Mouse (Mus musculus): Measurements from ENCODE around the gene Zfp775.
A peak's percentile ranks its signal among the peaks of the same experiment; 100 is the strongest.
"Not testable (repeated sequence)": the region's sequence is repeated elsewhere in the genome, so short reads cannot be mapped to it uniquely, and the experiment has no call there.

Zfp775 gene

GRCm38 (mm10) chr6:48591221-48591845 lies 10.5 kb upstream of the Zfp775 start:
- no peak for DNase-seq

GRCm38 (mm10) chr6:48591871-48592270 lies 10.0 kb upstream of the Zfp775 start:
- no peak for DNase-seq

GRCm38 (mm10) chr6:48593158-48594042 lies 8.5 kb upstream of the Zfp775 start, which contains the start of the genes Repin1 and Gm44965:
TSS of gene Repin1 (plus strand) at chr6:48593883.
TSS of gene Gm44965 (plus strand) at chr6:48593941.
- peak; percentile 76 to 77 for DNase-seq

GRCm38 (mm10) chr6:48594043-48594738 lies 7.7 kb upstream of the Zfp775 start:
- no peak for DNase-seq

- DNase-seq = no peak
Observed at GRCm38 (mm10) chr6:48595278-48595677, 6.6 kb upstream of the Zfp775 start.

- no peak for DNase-seq
Observed at GRCm38 (mm10) chr6:48596545-48597232, 5.2 kb upstream of the Zfp775 start.

GRCm38 (mm10) chr6:48597233-48597625 lies 4.6 kb upstream of the Zfp775 start:
- DNase-seq = no peak

- DNase-seq = no peak
Observed at GRCm38 (mm10) chr6:48600594-48600993, 1.3 kb upstream of the Zfp775 start.

- peak in 1 of 2 experiments; percentile 21 for DNase-seq
Observed at GRCm38 (mm10) chr6:48602080-48602741, 348 bp downstream of the Zfp775 start.

GRCm38 (mm10) chr6:48608124-48608523 lies 6.3 kb downstream of the Zfp775 start:
- no peak for DNase-seq

GRCm38 (mm10) chr6:48609512-48609911 lies 7.6 kb downstream of the Zfp775 start:
- no peak for DNase-seq

- DNase-seq = no peak
Observed at GRCm38 (mm10) chr6:48610657-48611056, 8.8 kb downstream of the Zfp775 start.

GRCm38 (mm10) chr6:48613464-48613863 lies 11.6 kb downstream of the Zfp775 start:
- no peak for DNase-seq

GRCm38 (mm10) chr6:48614756-48615155 lies 12.9 kb downstream of the Zfp775 start:
- no peak for DNase-seq

GRCm38 (mm10) chr6:48620031-48620430 lies 18.2 kb downstream of the Zfp775 start:
- DNase-seq = no peak

- not testable (repeated sequence) for DNase-seq
Observed at GRCm38 (mm10) chr6:48622186-48622843, 20.5 kb downstream of the Zfp775 start.

- no peak for DNase-seq
Observed at GRCm38 (mm10) chr6:48623460-48623859, 21.6 kb downstream of the Zfp775 start.

- no peak for DNase-seq
Observed at GRCm38 (mm10) chr6:48626464-48626863, 24.6 kb downstream of the Zfp775 start, which contains the start of gene AI854703. TSS of gene AI854703 (plus strand) at chr6:48626764.

GRCm38 (mm10) chr6:48626984-48627383 lies 25.1 kb downstream of the Zfp775 start:
- DNase-seq = peak; percentile 35 to 39

GRCm38 (mm10) chr6:48627511-48627924 lies 25.7 kb downstream of the Zfp775 start:
- DNase-seq = no peak

GRCm38 (mm10) chr6:48628377-48628776 lies 26.5 kb downstream of the Zfp775 start:
- DNase-seq = no peak

Measured in B cell, adult 2 months (primary cell).